Mouse (Mus musculus): ENCODE measurements around the gene Tas1r3.

DNA sequence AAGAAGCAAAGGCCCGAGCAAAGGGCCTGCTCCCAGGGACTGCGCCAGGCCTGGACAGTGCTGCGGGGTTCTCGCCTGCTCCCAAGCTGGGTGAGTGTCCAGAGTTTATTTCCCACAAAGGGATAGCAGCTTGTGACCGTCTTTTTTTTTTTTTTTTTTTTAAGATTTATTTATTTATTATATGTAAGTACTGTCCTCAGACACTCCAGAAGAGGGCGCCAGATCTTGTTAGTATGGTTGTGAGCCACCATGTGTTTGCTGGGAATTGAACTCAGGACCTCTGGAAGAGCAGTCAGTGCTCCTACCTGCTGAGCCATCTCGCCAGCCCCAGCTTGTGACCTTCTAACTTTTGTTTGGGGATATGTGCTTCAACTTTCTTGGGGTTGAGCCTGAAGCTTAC lies 42.1 kb downstream of the Tas1r3 start:
- no peak for TF ChIP-seq POLR2A (IDR thresholded peaks at IDR 0.05; ENCODE audit: extremely low read depth, insufficient read depth, low read length)
- TF ChIP-seq CTCF (IDR thresholded peaks at IDR 0.05; ENCODE audit: low read depth, low read length): peak; percentile 13; the same call in 1 of the 2 replicates
